Mouse (Mus musculus) heart, adult 2 months (tissue): Measurements from ENCODE around the gene Igf2bp2. TPM values are rescaled to one million over a fixed set of nuclear protein-coding genes. Genes with fewer than 3 reads are reported as not detected.

ENCODE experiments used
- DNase-seq, 2 experiments: peaks; one replicate each; pipeline ENCODE4 v3.0.0; 2021
- H3K27ac ChIP-seq: fragments of 200-600 bp; 2 replicates; pipeline ENCODE4 v1.8.1; 2022
- H3K27me3 ChIP-seq: fragments of 200-500 bp; 2 replicates; pipeline ENCODE4 v1.6.1; 2012; ENCODE audit warnings: mild to moderate bottlenecking, low read length, inconsistent platforms, mixed read lengths; ENCODE audit not compliant: control insufficient read depth, insufficient read depth
- H3K36me3 ChIP-seq: fragments of 200-500 bp; 2 replicates; pipeline ENCODE4 v1.6.1; 2012; ENCODE audit warnings: low read length, inconsistent platforms; ENCODE audit not compliant: control insufficient read depth, insufficient read depth
- H3K4me1 ChIP-seq: fragments of 200-500 bp; 2 replicates; pipeline ENCODE4 v1.6.1; 2011; ENCODE audit warnings: low read length; ENCODE audit not compliant: control insufficient read depth, insufficient read depth
- H3K4me3 ChIP-seq: fragments of 200-600 bp; 2 replicates; pipeline ENCODE4 v1.8.1; 2022
- H3K79me2 ChIP-seq: fragments of 200-500 bp; replicated peaks from 2 replicates; pipeline ENCODE4 v1.6.1; 2012; ENCODE audit warnings: mild to moderate bottlenecking, inconsistent platforms, low read length, moderate library complexity, mixed read lengths; ENCODE audit not compliant: control insufficient read depth, insufficient read depth
- H3K9ac ChIP-seq: fragments of 200-500 bp; 2 replicates; pipeline ENCODE4 v1.6.1; 2012; ENCODE audit warnings: low read depth, mild to moderate bottlenecking, control low read depth, inconsistent platforms, low read length, mixed read lengths
- CTCF ChIP-seq: fragments of 200-600 bp; IDR thresholded peaks from 2 replicates; pipeline ENCODE4 v1.8.1; 2022; ENCODE audit warnings: antibody characterized with exemption, mild to moderate bottlenecking, moderate library complexity
- EP300 ChIP-seq: fragments of 200-500 bp; IDR thresholded peaks from 2 replicates; pipeline ENCODE4 v1.6.1; 2011; ENCODE audit warnings: low read depth, low read length, control low read depth; ENCODE audit not compliant: insufficient read depth
- POLR2A ChIP-seq: fragments of 200-500 bp; IDR thresholded peaks from 2 replicates; pipeline ENCODE4 v1.6.1; 2011; ENCODE audit warnings: mild to moderate bottlenecking, low read depth, low read length, control low read depth; ENCODE audit not compliant: insufficient read depth
- WGBS: fragments of 180-500 bp; shearing (Covaris S2); methylation state at CpG from one replicate; pipeline ENCODE4 v1.1.7; 2018; 5-methylcytosine and 5-hydroxymethylcytosine counted together
- intact Hi-C: fragments of 180-260 bp; cut with DNase I; formaldehyde crosslinking; loops from one replicate; pipeline ENCODE4 v1.15.1; 2025
- polyA plus RNA-seq: library from polyadenylated mRNA; depleted of rRNA; stranded (reverse); fragments of >200 nt; gene quantifications from 2 replicates; pipeline ENCODE4 v1.2.3, GENCODE M21; 2012
- total RNA-seq, 2 experiments: library from RNA; stranded (reverse); gene quantifications; 2 replicates each; pipeline ENCODE4 v1.2.3; 2021

The Igf2bp2 gene
- total and polyA plus RNA-seq, 3 experiments = 1.5 to 7.4 (median 5.3) TPM

GRCm38 (mm10) chr16:22152941-22153444, 10.1 kb downstream of the Igf2bp2 start:
- no peak for TF ChIP-seq CTCF
- TF ChIP-seq EP300 = no peak
- H3K9ac ChIP-seq = no peak overlapping the region
- no peaks in the 10 kb centered on the region; the same call in 1 of the 2 replicates for H3K79me2 ChIP-seq
- H3K36me3 ChIP-seq = no peaks in the 10 kb centered on the region
- intact Hi-C loops = no loop called here
- no peak overlapping the region for H3K27ac ChIP-seq
- no peak for DNase-seq
- H3K4me3 ChIP-seq = no peak overlapping the region
- no peaks in the 10 kb centered on the region for H3K27me3 ChIP-seq
- peaks cover 1% of the 10 kb centered on the region for H3K4me1 ChIP-seq
- 91% methylated on average over 11 of the region's 11 CpGs for WGBS

GRCm38 (mm10) chr16:22151706-22152315, 11.3 kb downstream of the Igf2bp2 start:
- Histone ChIP-seq H3K4me3 (no peak overlapping the region), H3K4me1 (peaks cover 1% of the 10 kb centered on the region), H3K27me3 (no peaks in the 10 kb centered on the region), H3K36me3 (no peaks in the 10 kb centered on the region), H3K79me2 (no peaks in the 10 kb centered on the region; the same call in 1 of the 2 replicates), H3K9ac (no peak overlapping the region), H3K27ac (no peak overlapping the region)
- intact Hi-C loops = no loop called here
- TF ChIP-seq EP300 = no peak
- no peak for TF ChIP-seq CTCF
- TF ChIP-seq POLR2A = no peak
- peak in 1 of 2 experiments; percentile 11 for DNase-seq
- WGBS = 38% methylated on average over 11 of the region's 11 CpGs

GRCm38 (mm10) chr16:22150421-22150820, 12.7 kb downstream of the Igf2bp2 start:
- Histone ChIP-seq H3K9ac (no peak overlapping the region; the same call in 1 of the 2 replicates), H3K27ac (no peak overlapping the region; the same call in 1 of the 2 replicates), H3K27me3 (no peaks in the 10 kb centered on the region), H3K36me3 (no peaks in the 10 kb centered on the region), H3K79me2 (no peaks in the 10 kb centered on the region; the same call in 1 of the 2 replicates), H3K4me1 (peaks cover 1% of the 10 kb centered on the region), H3K4me3 (no peak overlapping the region; the same call in 1 of the 2 replicates)
- 2% methylated on average over 2 of the region's 2 CpGs for WGBS
- TF ChIP-seq EP300 (no peak), CTCF (no peak), POLR2A (no peak)
- no peak for DNase-seq
- intact Hi-C loops = no loop called here

GRCm38 (mm10) chr16:22149659-22150345, 13.3 kb downstream of the Igf2bp2 start:
- Histone ChIP-seq H3K36me3 (no peaks in the 10 kb centered on the region), H3K27me3 (no peaks in the 10 kb centered on the region), H3K9ac (no peak overlapping the region), H3K27ac (no peak overlapping the region), H3K79me2 (no peaks in the 10 kb centered on the region; the same call in 1 of the 2 replicates), H3K4me3 (no peak overlapping the region), H3K4me1 (peaks cover 1% of the 10 kb centered on the region)
- TF ChIP-seq EP300 (no peak), POLR2A (no peak), CTCF (no peak)
- WGBS = 72% methylated on average over 10 of the region's 10 CpGs
- intact Hi-C loops = no loop called here
- no peak for DNase-seq

GRCm38 (mm10) chr16:22149076-22149475, 14.0 kb downstream of the Igf2bp2 start:
- H3K79me2 ChIP-seq = no peaks in the 10 kb centered on the region; the same call in 1 of the 2 replicates
- H3K36me3 ChIP-seq = no peaks in the 10 kb centered on the region
- intact Hi-C loops = no loop called here
- no peak overlapping the region for H3K4me3 ChIP-seq
- 62% methylated on average over 2 of the region's 2 CpGs for WGBS
- H3K27me3 ChIP-seq = no peaks in the 10 kb centered on the region
- H3K9ac ChIP-seq = no peak overlapping the region
- no peak overlapping the region for H3K27ac ChIP-seq
- no peak for DNase-seq
- H3K4me1 ChIP-seq = peaks cover 1% of the 10 kb centered on the region
- no peak for TF ChIP-seq EP300
- no peak for TF ChIP-seq CTCF
- no peak for TF ChIP-seq POLR2A

- TF ChIP-seq CTCF = no peak
- no peak for TF ChIP-seq POLR2A
- TF ChIP-seq EP300 = no peak
- DNase-seq = no peak
- H3K27me3 ChIP-seq = no peaks in the 10 kb centered on the region
- 48% methylated on average over 1 of the region's 1 CpGs for WGBS
- H3K4me1 ChIP-seq = peaks cover 1% of the 10 kb centered on the region
- no peak overlapping the region for H3K27ac ChIP-seq
- H3K79me2 ChIP-seq = no peaks in the 10 kb centered on the region
- intact Hi-C loops = no loop called here
- no peak overlapping the region for H3K4me3 ChIP-seq
- H3K36me3 ChIP-seq = no peaks in the 10 kb centered on the region
- H3K9ac ChIP-seq = no peak overlapping the region
Measured at GRCm38 (mm10) chr16:22147131-22147530, 16.0 kb downstream of the Igf2bp2 start.
